Mouse (Mus musculus): ENCODE results near the gene Prkag2. TPM values are rescaled to one million over a fixed set of nuclear protein-coding genes. Genes with fewer than 3 reads are reported as not detected.

Gene Prkag2
- polyA plus RNA-seq, 1 experiment from 2014 or later: 112 TPM

DNA sequence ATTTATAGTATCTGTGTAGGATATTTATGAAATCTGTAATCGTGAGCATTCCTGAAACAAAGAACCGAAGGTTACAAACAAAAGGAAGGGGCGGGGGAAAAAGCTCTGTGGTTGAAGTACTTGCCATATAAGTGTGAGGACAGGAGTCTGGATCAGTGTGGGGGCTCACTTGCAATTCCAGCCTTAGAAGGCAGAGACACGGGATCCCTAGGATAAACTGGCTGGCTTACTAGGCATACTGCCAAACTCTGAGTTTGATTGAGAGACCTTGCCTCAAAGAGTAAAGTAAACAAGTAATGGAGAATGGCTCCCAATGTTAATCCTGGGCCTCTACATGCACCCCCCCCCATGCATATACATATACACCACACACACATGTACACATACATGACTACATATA is 221.7 kb downstream of the Prkag2 start:
- Histone ChIP-seq H3K27me3 (ENCODE audit: control insufficient read depth, insufficient read depth, low read depth, low read length) (no peaks in the 10 kb centered on the region), H3K9me3 (replicated peaks; ENCODE audit: control insufficient read depth, low read length, poor library complexity, severe bottlenecking) (no peaks in the 10 kb centered on the region), H3K4me3 (ENCODE audit: low read depth, low read length) (no peak overlapping the region), H3K4me2 (ENCODE audit: low read length) (no peak overlapping the region), H3K9ac (ENCODE audit: low read depth, low read length) (no peak overlapping the region), H3K4me1 (ENCODE audit: control insufficient read depth, insufficient read depth, low read length) (no peaks in the 10 kb centered on the region), H3K36me3 (ENCODE audit: control insufficient read depth, insufficient read depth, low read length) (peaks cover 13% of the 10 kb centered on the region; the same call in 1 of the 2 replicates), H3K27ac (ENCODE audit: low read length) (no peak overlapping the region)
- ATAC-seq: no peak
- WGBS: 87% methylated on average over 4 of the region's 4 CpGs

DNA sequence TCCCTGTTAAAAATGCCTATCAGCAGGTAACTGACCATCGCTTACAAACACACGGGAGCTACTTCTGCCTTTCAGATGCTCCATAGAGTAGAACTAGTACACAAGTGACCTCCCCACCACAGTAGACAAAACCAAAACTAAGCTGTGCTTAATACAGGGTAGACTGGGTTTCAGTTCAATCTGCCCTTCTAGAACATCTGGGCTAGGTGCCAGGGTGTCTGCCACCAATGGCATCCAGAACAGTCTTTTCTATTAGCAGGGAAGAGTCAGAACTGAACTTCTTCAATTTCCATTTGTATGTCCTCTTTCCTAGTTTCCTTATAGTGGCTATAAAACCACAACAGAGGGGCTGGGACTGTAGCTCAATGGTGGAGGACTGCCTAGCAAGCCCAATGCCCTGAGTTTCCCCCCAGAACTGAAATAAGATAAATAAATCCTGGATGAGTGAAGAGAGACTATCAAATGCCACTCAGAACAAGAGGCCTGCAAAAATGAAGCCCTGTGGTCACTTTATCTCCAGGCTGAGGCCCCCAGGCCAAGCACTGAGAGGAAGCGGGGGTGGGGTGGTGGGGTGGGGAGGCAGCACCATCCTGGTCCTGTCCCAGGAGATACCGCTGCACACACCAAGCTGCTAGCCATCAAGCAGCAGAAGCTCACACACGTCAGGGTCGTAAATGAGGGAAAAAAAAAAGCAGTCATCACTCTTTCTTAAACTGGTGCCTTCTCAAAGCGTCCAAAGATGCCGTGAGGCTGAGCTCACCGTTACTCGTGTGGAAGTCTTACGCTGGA is 222.4 kb downstream of the Prkag2 start:
- no peak overlapping the region for H3K4me2 ChIP-seq (ENCODE audit: low read length)
- WGBS: 92% methylated on average over 11 of the region's 11 CpGs
- H3K9ac ChIP-seq (ENCODE audit: low read depth, low read length): no peak overlapping the region
- H3K27me3 ChIP-seq (ENCODE audit: control insufficient read depth, insufficient read depth, low read depth, low read length): no peaks in the 10 kb centered on the region
- peaks cover 17% of the 10 kb centered on the region for H3K36me3 ChIP-seq (ENCODE audit: control insufficient read depth, insufficient read depth, low read length)
- no peaks in the 10 kb centered on the region for H3K9me3 ChIP-seq (replicated peaks; ENCODE audit: control insufficient read depth, low read length, poor library complexity, severe bottlenecking)
- H3K27ac ChIP-seq (ENCODE audit: low read length): no peak overlapping the region
- no peak overlapping the region for H3K4me3 ChIP-seq (ENCODE audit: low read depth, low read length)
- H3K4me1 ChIP-seq (ENCODE audit: control insufficient read depth, insufficient read depth, low read length): no peaks in the 10 kb centered on the region
- ATAC-seq: no peak

DNA sequence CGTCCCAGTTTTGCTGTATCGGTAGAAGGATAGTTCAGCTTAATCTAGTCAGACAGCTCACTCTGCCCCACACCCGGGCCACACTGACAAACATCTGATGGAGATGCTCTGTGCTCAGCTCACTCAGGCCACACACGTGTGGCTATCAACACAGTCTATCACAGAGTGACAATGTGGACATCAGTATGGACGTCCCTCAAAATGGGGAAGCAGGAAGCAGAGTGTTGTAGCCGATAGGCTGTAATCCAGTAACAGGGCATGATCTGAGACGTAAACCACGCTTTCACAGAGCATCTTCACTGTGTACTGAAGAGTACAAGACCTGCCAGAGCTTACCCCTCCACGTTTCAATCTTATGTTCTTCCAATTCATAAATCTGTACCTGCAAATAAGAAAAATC is 223.8 kb downstream of the Prkag2 start:
- Histone ChIP-seq H3K4me1 (ENCODE audit: control insufficient read depth, insufficient read depth, low read length) (no peaks in the 10 kb centered on the region), H3K4me3 (ENCODE audit: low read depth, low read length) (no peak overlapping the region), H3K9me3 (replicated peaks; ENCODE audit: control insufficient read depth, low read length, poor library complexity, severe bottlenecking) (no peaks in the 10 kb centered on the region), H3K27ac (ENCODE audit: low read length) (no peak overlapping the region), H3K27me3 (ENCODE audit: control insufficient read depth, insufficient read depth, low read depth, low read length) (no peaks in the 10 kb centered on the region), H3K9ac (ENCODE audit: low read depth, low read length) (no peak overlapping the region), H3K4me2 (ENCODE audit: low read length) (no peak overlapping the region), H3K36me3 (ENCODE audit: control insufficient read depth, insufficient read depth, low read length) (peaks cover 17% of the 10 kb centered on the region)
- WGBS: 94% methylated on average over 9 of the region's 9 CpGs
- no peak for ATAC-seq

DNA sequence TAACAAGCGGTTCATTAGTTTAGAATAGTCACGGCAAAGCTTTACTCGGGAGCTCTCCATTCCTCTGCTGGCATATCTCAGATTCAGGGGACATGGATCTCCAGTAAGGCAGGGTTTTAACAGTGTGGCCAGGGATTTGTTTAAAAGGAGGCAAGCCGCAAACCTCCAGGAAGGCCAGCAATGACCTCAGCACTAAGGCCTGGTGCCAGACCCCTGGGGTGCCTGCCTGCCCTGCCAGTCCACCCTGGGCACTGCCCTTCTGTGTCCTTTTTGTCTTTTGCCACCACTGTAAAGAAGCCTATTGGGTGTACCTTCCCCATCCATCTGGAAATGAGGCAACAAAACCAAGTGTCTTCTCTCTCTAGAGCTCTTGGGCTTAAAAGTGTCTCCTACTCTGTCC is 226.3 kb downstream of the Prkag2 start:
- Histone ChIP-seq H3K27ac (ENCODE audit: low read length) (no peak overlapping the region), H3K9ac (ENCODE audit: low read depth, low read length) (no peak overlapping the region), H3K36me3 (ENCODE audit: control insufficient read depth, insufficient read depth, low read length) (peaks cover 17% of the 10 kb centered on the region), H3K4me2 (ENCODE audit: low read length) (no peak overlapping the region), H3K27me3 (ENCODE audit: control insufficient read depth, insufficient read depth, low read depth, low read length) (no peaks in the 10 kb centered on the region), H3K4me3 (ENCODE audit: low read depth, low read length) (no peak overlapping the region), H3K4me1 (ENCODE audit: control insufficient read depth, insufficient read depth, low read length) (no peaks in the 10 kb centered on the region), H3K9me3 (replicated peaks; ENCODE audit: control insufficient read depth, low read length, poor library complexity, severe bottlenecking) (no peaks in the 10 kb centered on the region)
- WGBS: 89% methylated on average over 4 of the region's 4 CpGs
- no peak for ATAC-seq

- Histone ChIP-seq H3K36me3 (ENCODE audit: control insufficient read depth, insufficient read depth, low read length) (peaks cover 15% of the 10 kb centered on the region), H3K4me3 (ENCODE audit: low read depth, low read length) (no peak overlapping the region), H3K4me1 (ENCODE audit: control insufficient read depth, insufficient read depth, low read length) (no peaks in the 10 kb centered on the region), H3K9me3 (replicated peaks; ENCODE audit: control insufficient read depth, low read length, poor library complexity, severe bottlenecking) (no peaks in the 10 kb centered on the region), H3K27me3 (ENCODE audit: control insufficient read depth, insufficient read depth, low read depth, low read length) (no peaks in the 10 kb centered on the region), H3K4me2 (ENCODE audit: low read length) (no peak overlapping the region), H3K9ac (ENCODE audit: low read depth, low read length) (no peak overlapping the region), H3K27ac (ENCODE audit: low read length) (no peak overlapping the region)
- WGBS: 83% methylated on average over 6 of the region's 6 CpGs
- no peak for ATAC-seq
These were observed 227.2 kb downstream of the Prkag2 start for GRCm38 (mm10) chr5:24873221-24873620.

GRCm38 (mm10) chr5:24871276-24871675 is 229.2 kb downstream of the Prkag2 start:
- Histone ChIP-seq H3K4me1 (ENCODE audit: control insufficient read depth, insufficient read depth, low read length) (no peaks in the 10 kb centered on the region), H3K27ac (ENCODE audit: low read length) (no peak overlapping the region), H3K9me3 (replicated peaks; ENCODE audit: control insufficient read depth, low read length, poor library complexity, severe bottlenecking) (no peaks in the 10 kb centered on the region), H3K9ac (ENCODE audit: low read depth, low read length) (no peak overlapping the region), H3K27me3 (ENCODE audit: control insufficient read depth, insufficient read depth, low read depth, low read length) (no peaks in the 10 kb centered on the region), H3K36me3 (ENCODE audit: control insufficient read depth, insufficient read depth, low read length) (peaks cover 20% of the 10 kb centered on the region), H3K4me3 (ENCODE audit: low read depth, low read length) (no peak overlapping the region), H3K4me2 (ENCODE audit: low read length) (no peak overlapping the region)
- ATAC-seq: no peak
- 92% methylated on average over 12 of the region's 12 CpGs for WGBS

DNA sequence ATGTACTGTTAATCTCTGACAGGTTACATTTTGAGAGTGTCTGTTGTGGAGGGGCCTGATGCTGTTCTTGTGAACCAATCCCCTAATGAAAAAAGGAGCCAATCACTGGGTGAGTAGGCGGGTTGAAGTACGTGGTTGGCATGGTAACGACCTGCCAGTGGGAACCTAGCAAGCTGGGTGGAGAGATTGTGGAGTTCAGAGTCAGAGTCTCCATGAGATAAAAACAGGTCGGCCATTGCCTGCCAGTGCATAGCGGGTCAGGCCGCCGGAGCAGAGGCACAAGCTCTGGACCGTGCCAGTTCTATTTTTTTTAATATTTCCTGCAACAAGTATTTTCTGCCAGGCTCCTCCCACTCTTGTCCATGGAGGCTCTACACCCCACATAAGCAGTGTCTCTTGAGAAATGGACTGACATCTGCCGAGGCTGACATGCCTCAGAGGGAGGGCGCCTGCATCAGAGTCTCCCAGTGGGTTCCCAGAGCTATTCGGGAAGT is 230.6 kb downstream of the Prkag2 start:
- Histone ChIP-seq H3K9ac (ENCODE audit: low read depth, low read length) (no peak overlapping the region), H3K27ac (ENCODE audit: low read length) (no peak overlapping the region), H3K4me2 (ENCODE audit: low read length) (no peak overlapping the region), H3K4me1 (ENCODE audit: control insufficient read depth, insufficient read depth, low read length) (no peaks in the 10 kb centered on the region), H3K4me3 (ENCODE audit: low read depth, low read length) (no peak overlapping the region), H3K36me3 (ENCODE audit: control insufficient read depth, insufficient read depth, low read length) (peaks cover 17% of the 10 kb centered on the region), H3K9me3 (replicated peaks; ENCODE audit: control insufficient read depth, low read length, poor library complexity, severe bottlenecking) (no peaks in the 10 kb centered on the region), H3K27me3 (ENCODE audit: control insufficient read depth, insufficient read depth, low read depth, low read length) (no peaks in the 10 kb centered on the region)
- WGBS: 53% methylated on average over 11 of the region's 11 CpGs
- ATAC-seq: peak; percentile 70

DNA sequence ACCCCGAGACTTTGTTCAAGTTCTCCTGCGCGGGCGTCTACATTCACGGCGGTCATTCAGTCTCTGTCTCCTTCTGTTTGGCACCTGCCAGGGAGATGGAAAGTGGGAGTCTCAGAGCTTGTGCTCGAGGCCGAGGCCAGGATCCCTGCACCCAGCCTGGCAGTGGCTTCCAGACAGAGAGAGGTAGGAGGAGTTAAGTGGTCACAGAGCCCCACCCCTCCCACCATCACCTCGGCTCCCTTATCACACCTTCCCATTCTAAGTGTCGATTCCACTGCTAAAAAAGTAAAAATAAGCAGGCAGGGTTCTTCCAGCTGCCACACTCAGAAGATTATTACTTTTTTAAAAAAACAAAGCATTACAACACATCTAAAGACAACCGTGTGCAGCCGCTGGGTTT is 236.6 kb downstream of the Prkag2 start:
- Histone ChIP-seq H3K9me3 (replicated peaks; ENCODE audit: control insufficient read depth, low read length, poor library complexity, severe bottlenecking) (no peaks in the 10 kb centered on the region), H3K36me3 (ENCODE audit: control insufficient read depth, insufficient read depth, low read length) (peaks cover 24% of the 10 kb centered on the region), H3K27ac (ENCODE audit: low read length) (no peak overlapping the region), H3K4me3 (ENCODE audit: low read depth, low read length) (no peak overlapping the region), H3K4me2 (ENCODE audit: low read length) (no peak overlapping the region), H3K27me3 (ENCODE audit: control insufficient read depth, insufficient read depth, low read depth, low read length) (no peaks in the 10 kb centered on the region), H3K4me1 (ENCODE audit: control insufficient read depth, insufficient read depth, low read length) (no peaks in the 10 kb centered on the region), H3K9ac (ENCODE audit: low read depth, low read length) (no peak overlapping the region)
- 88% methylated on average over 12 of the region's 12 CpGs for WGBS
- no peak for ATAC-seq

DNA sequence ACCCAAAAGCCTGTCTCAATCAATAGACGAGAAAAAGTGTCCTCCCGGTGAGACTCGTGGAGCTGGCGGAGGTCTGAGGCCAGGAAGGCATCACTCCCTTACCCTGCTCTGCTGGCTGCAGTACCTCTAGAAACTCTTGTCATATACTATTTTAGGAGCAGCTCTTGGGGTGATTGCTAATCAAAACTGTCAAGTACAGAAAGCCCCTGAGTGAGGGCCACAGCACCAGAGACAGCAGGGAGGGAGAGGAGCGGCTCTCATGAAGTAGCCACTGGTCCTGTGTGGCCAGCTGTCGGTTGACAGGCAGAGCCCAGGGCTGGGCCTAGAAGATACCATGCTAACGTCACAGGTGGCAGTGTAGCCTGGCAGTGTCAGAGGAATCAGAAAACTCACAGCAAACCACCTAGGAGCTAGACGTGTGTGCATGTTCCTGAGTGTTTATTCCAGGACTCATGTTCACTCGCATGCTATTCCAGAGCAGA is 239.0 kb downstream of the Prkag2 start:
- 87% methylated on average over 9 of the region's 9 CpGs for WGBS

More for the DNA sequence above, 239.0 kb downstream of the Prkag2 start:
- no peak for ATAC-seq
- H3K4me1 ChIP-seq (ENCODE audit: control insufficient read depth, insufficient read depth, low read length): no peaks in the 10 kb centered on the region
- no peak overlapping the region for H3K4me2 ChIP-seq (ENCODE audit: low read length)
- H3K27ac ChIP-seq (ENCODE audit: low read length): no peak overlapping the region
- peaks cover 18% of the 10 kb centered on the region for H3K36me3 ChIP-seq (ENCODE audit: control insufficient read depth, insufficient read depth, low read length)
- no peaks in the 10 kb centered on the region for H3K27me3 ChIP-seq (ENCODE audit: control insufficient read depth, insufficient read depth, low read depth, low read length)
- H3K9ac ChIP-seq (ENCODE audit: low read depth, low read length): no peak overlapping the region
- H3K4me3 ChIP-seq (ENCODE audit: low read depth, low read length): no peak overlapping the region
- no peaks in the 10 kb centered on the region for H3K9me3 ChIP-seq (replicated peaks; ENCODE audit: control insufficient read depth, low read length, poor library complexity, severe bottlenecking)

All from midbrain, embryonic 16.5 days (tissue).